Mouse (Mus musculus): ENCODE measurements at regions not wholly inside any gene's neighbourhood (a gene's known extent, or its start where the extent isn't known, plus 50 kb on each side); places are given as distances from the start of the nearest gene placed in this dataset.
A peak's percentile ranks its signal among the peaks of the same experiment; 100 is the strongest.
"Not testable (repeated sequence)": the region's sequence is repeated elsewhere in the genome, so short reads cannot be mapped to it uniquely, and the experiment has no call there.

GRCm38 (mm10) chr2:166516261-166516660 is 197.4 kb downstream of the Prex1 start:
- Histone ChIP-seq H3K27ac (ENCODE audit: low read depth) (no peak overlapping the region), H3K36me3 (ENCODE audit: insufficient read depth) (no peaks in the 10 kb centered on the region), H3K4me1 (ENCODE audit: insufficient read depth) (no peaks in the 10 kb centered on the region), H3K4me2 (no peak overlapping the region), H3K4me3 (ENCODE audit: low read depth, low read length) (no peak overlapping the region), H3K9me3 (ENCODE audit: low read depth, low read length) (no peaks in the 10 kb centered on the region), H3K9ac (no peak overlapping the region), H3K27me3 (ENCODE audit: insufficient read depth, low read length) (no peaks in the 10 kb centered on the region)
- DNase-seq (no peak), ATAC-seq (ENCODE audit: insufficient read depth) (no peak)
- TF ChIP-seq CTCF (IDR thresholded peaks at IDR 0.05; ENCODE audit: low read depth) = no peak
- WGBS = 77% methylated on average over 1 of the region's 1 CpGs

DNA sequence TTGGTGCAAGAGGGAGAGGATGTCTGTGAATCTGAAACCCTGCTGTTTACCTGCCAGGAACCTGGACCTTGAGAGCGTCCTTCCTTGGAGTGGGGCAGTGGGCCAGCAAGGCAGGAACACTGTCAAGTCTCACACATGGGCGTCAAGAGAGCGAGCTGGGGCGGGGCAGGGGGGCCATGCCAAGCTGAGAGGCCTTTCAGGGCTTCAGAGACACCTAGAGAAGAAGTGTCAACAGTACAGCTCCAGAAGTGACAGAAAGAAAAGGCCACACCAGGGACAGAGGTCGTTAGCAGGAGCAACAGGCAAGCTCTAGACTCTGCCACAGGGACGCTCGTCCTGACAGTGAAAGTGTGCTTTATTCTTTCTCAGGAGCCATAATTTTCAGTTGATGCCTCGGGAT is 199.0 kb downstream of the Prex1 start:
- H3K9me3 ChIP-seq (ENCODE audit: low read depth, low read length) = no peaks in the 10 kb centered on the region
- no peak for TF ChIP-seq CTCF (IDR thresholded peaks at IDR 0.05; ENCODE audit: low read depth)
- ATAC-seq (ENCODE audit: insufficient read depth) = no peak
- H3K9ac ChIP-seq = no peak overlapping the region
- no peak overlapping the region for H3K4me3 ChIP-seq (ENCODE audit: low read depth, low read length)
- H3K4me1 ChIP-seq (ENCODE audit: insufficient read depth) = no peaks in the 10 kb centered on the region
- 18% methylated on average over 8 of the region's 8 CpGs for WGBS
- no peaks in the 10 kb centered on the region for H3K36me3 ChIP-seq (ENCODE audit: insufficient read depth)
- no peaks in the 10 kb centered on the region for H3K27me3 ChIP-seq (ENCODE audit: insufficient read depth, low read length)
- DNase-seq = no peak
- no peak overlapping the region for H3K27ac ChIP-seq (ENCODE audit: low read depth)
- H3K4me2 ChIP-seq = no peak overlapping the region

DNA sequence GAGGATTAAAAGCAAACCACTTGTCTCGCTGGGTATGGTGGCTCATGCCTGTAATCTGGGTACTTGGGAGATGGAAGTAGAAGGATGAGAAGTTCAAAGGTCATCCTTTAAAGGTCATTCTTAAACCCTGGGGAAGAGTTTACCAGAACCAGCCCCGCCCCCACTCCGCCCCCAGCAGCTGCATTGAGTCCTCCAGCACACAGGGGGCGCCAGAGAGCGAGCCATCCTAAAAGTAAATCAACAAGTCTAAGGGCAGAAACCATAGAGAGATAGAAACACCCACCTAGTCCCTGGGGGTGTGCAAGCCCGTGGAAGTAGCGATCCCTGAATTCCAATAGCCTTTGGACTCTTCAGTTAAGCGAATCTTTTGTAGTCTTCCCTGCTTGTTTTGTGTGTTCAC is 201.1 kb downstream of the Prex1 start:
- Histone ChIP-seq H3K27me3 (ENCODE audit: insufficient read depth, low read length) (no peaks in the 10 kb centered on the region), H3K9ac (no peak overlapping the region), H3K4me1 (ENCODE audit: insufficient read depth) (no peaks in the 10 kb centered on the region), H3K9me3 (ENCODE audit: low read depth, low read length) (no peaks in the 10 kb centered on the region), H3K4me3 (ENCODE audit: low read depth, low read length) (no peak overlapping the region), H3K4me2 (no peak overlapping the region), H3K36me3 (ENCODE audit: insufficient read depth) (no peaks in the 10 kb centered on the region), H3K27ac (ENCODE audit: low read depth) (no peak overlapping the region)
- TF ChIP-seq CTCF (IDR thresholded peaks at IDR 0.05; ENCODE audit: low read depth) = peak; percentile 41; the same call in 1 of the 2 replicates
- 82% methylated on average over 8 of the region's 8 CpGs for WGBS
- DNase-seq (no peak), ATAC-seq (ENCODE audit: insufficient read depth) (no peak)

DNA sequence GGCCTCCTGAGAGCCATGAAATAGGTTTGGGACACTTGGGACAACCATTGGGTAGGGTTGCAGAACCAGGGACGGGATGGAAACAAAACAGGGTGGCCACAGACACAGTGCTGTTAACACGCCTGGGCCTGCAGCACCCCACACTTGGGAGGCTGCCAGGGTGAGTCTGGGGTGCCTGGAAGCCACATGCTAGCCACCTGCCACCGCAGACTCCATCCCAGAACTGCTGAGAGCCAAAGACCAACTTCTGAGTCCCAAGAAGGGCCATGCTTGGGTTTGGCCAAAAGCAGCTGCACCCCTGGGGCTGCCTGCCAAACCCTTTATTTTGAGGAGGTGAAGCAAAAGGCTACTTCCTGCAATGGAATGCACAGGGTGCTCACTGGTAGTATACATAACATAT is 202.2 kb downstream of the Prex1 start:
- not testable (repeated sequence) for H3K27me3 ChIP-seq (ENCODE audit: insufficient read depth, low read length); H3K9me3 ChIP-seq (ENCODE audit: low read depth, low read length); H3K36me3 ChIP-seq (ENCODE audit: insufficient read depth); H3K9ac ChIP-seq; H3K4me3 ChIP-seq (ENCODE audit: low read depth, low read length); H3K27ac ChIP-seq (ENCODE audit: low read depth); H3K4me1 ChIP-seq (ENCODE audit: insufficient read depth); H3K4me2 ChIP-seq; DNase-seq; ATAC-seq (ENCODE audit: insufficient read depth)
- WGBS = 84% methylated on average over 3 of the region's 3 CpGs

DNA sequence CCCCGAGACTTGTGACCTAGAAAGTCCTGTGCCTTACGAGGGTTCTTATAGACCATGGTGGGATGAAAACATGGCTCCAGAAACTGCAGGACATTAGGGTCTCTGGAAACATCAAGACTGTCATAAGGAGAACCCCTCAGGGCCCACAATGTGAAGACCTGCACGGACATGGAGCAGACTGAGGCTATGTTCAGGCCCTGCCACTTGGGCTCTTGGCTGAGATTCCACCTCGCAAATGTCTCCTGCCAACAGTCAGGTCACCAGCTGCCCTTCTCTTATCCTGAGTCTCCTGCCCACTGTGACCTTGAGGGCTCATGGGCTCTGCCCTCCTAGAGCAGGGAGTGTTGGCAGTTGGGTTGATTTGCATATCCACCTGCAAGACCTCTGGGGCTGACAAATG is 202.9 kb downstream of the Prex1 start:
- WGBS = 62% methylated on average over 4 of the region's 4 CpGs
- Histone ChIP-seq H3K27me3 (ENCODE audit: insufficient read depth, low read length) (no peaks in the 10 kb centered on the region), H3K9me3 (ENCODE audit: low read depth, low read length) (no peaks in the 10 kb centered on the region), H3K36me3 (ENCODE audit: insufficient read depth) (no peaks in the 10 kb centered on the region), H3K9ac (no peak overlapping the region), H3K4me1 (ENCODE audit: insufficient read depth) (no peaks in the 10 kb centered on the region), H3K4me2 (no peak overlapping the region), H3K4me3 (ENCODE audit: low read depth, low read length) (no peak overlapping the region), H3K27ac (ENCODE audit: low read depth) (no peak overlapping the region)
- TF ChIP-seq CTCF (IDR thresholded peaks at IDR 0.05; ENCODE audit: low read depth) = no peak
- no peak for ATAC-seq (ENCODE audit: insufficient read depth)
- DNase-seq = no peak

DNA sequence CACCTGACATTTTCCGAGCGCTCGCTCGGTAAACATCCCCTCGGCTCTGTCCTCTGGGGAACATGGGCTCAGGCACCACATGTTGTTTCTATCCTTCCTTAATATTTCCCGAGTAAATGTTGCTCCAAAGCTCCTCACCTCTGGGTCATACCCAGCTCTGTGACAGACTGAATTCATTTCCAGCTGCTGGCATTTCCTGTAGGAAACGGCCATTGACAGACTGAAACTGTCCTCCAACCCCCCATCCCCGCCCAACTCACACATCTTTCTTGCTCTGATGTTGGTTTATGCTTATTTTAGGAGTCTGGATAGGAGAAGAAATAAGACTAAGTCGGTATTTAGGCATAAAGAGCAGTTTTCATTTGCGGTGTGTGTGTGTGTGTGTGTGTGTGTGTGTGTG is 204.0 kb downstream of the Prex1 start:
- WGBS = 48% methylated on average over 10 of the region's 10 CpGs
- ATAC-seq (ENCODE audit: insufficient read depth) = no peak

GRCm38 (mm10) chr2:166508656-166509420 is 204.8 kb downstream of the Prex1 start:
- Histone ChIP-seq H3K9ac (no peak overlapping the region), H3K4me2 (no peak overlapping the region; the same call in 1 of the 2 replicates), H3K4me1 (ENCODE audit: insufficient read depth) (no peaks in the 10 kb centered on the region), H3K9me3 (ENCODE audit: low read depth, low read length) (no peaks in the 10 kb centered on the region), H3K27ac (ENCODE audit: low read depth) (peak overlapping the region; percentile 9; the same call in 1 of the 2 replicates), H3K4me3 (ENCODE audit: low read depth, low read length) (no peak overlapping the region), H3K36me3 (ENCODE audit: insufficient read depth) (no peaks in the 10 kb centered on the region), H3K27me3 (ENCODE audit: insufficient read depth, low read length) (no peaks in the 10 kb centered on the region)
- no peak for TF ChIP-seq CTCF (IDR thresholded peaks at IDR 0.05; ENCODE audit: low read depth)
- ATAC-seq (ENCODE audit: insufficient read depth) (no peak), DNase-seq (no peak)
- 80% methylated on average over 8 of the region's 8 CpGs for WGBS

More for the DNA sequence above, 204.0 kb downstream of the Prex1 start:
- Histone ChIP-seq H3K4me3 (ENCODE audit: low read depth, low read length) (no peak overlapping the region), H3K27ac (ENCODE audit: low read depth) (no peak overlapping the region), H3K9ac (no peak overlapping the region), H3K4me2 (peak overlapping the region; percentile 26; the same call in 1 of the 2 replicates), H3K4me1 (ENCODE audit: insufficient read depth) (no peaks in the 10 kb centered on the region), H3K36me3 (ENCODE audit: insufficient read depth) (no peaks in the 10 kb centered on the region), H3K27me3 (ENCODE audit: insufficient read depth, low read length) (no peaks in the 10 kb centered on the region), H3K9me3 (ENCODE audit: low read depth, low read length) (no peaks in the 10 kb centered on the region)
- TF ChIP-seq CTCF (IDR thresholded peaks at IDR 0.05; ENCODE audit: low read depth) = no peak
- DNase-seq = peak; percentile 37
